1 mouse cellular context compared by ENCODE assay signal in the genomic region with DNA sequence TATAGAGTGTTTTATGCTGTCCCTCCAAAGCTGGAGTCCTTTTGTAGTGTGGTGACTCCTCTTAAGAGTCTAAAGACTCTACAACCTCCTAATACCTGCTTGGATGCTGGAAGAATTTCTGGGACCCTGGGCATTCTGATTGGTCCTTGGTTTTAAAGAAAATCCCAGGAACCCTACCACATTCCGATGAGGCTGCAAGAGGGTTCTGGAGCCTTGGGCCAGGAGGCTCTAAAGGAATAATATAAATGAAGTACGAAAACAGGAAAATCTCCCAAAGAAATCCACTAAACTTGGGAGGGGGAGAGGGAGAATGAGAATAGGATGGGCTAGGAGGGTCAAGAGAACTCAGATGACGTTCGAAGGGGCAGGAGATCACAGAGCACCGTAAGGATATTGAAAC.
TF ChIP-seq lines count a peak whose summit lies in the region.

No protein-coding gene starts in this region.

TF ChIP-seq in CH12.LX, 34 proteins besides CTCF, POLR2A, EP300 and RAD21 (continued from another document):
- TF ChIP-seq SMC3 (IDR thresholded peaks at IDR 0.05; ENCODE audit: low read depth, low read length), result no peak
- TF ChIP-seq BHLHE40 (IDR thresholded peaks at IDR 0.05; ENCODE audit: low read depth, low read length), result no peak
- TF ChIP-seq ZMIZ1 (IDR thresholded peaks at IDR 0.05; ENCODE audit: low read depth, low read length), result no peak
- no peak for TF ChIP-seq KAT2A (IDR thresholded peaks at IDR 0.05; ENCODE audit: insufficient replicate concordance, low read length)
- TF ChIP-seq E2F4 (IDR thresholded peaks at IDR 0.05; ENCODE audit: insufficient replicate concordance, low read depth, low read length), result no peak
